Mouse (Mus musculus) liver, adult 2 months (tissue): ENCODE measurements at regions not wholly inside any gene's neighbourhood (a gene's known extent, or its start where the extent isn't known, plus 50 kb on each side); places are given as distances from the start of the nearest gene placed in this dataset.

Experiments
- CTCF ChIP-seq: fragments of 200-500 bp; IDR thresholded peaks from 2 replicates; pipeline ENCODE4 v1.5.1; 2011; ENCODE audit warnings: low read depth, low read length, control low read depth
- POLR2A ChIP-seq: fragments of 200-500 bp; IDR thresholded peaks from 2 replicates; pipeline ENCODE4 v1.6.1; 2011; ENCODE audit warnings: low read length, control low read depth; ENCODE audit not compliant: insufficient read depth; ENCODE audit errors: extremely low read depth

DNA sequence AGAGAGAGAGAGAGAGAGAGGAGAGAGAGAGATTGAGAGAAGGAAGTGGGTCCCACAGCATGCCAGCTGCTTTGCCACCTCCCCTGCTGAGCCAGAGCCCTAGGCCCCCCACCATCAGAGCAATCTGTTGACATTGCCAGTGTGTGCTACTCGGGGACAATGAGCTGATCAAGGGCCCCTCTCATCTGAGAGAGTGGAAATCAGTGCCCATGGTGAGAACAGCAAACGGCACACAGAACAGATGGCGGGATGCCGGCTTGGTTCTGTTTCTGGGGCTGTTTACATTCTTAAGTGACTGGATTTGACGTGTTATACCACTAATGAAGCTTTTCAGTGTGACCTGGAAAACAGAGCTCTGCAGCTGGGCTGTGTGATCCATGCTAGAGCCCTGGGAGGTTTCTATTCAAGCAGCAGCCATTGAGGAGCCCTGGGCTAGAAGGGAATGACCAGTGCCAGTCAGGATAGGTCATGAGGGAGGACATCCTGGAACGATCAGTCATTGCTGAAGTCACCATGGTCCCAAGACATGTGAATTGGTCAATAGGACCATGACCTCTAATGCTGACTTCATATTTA, 296.0 kb downstream of the Irx2 start:
- TF ChIP-seq POLR2A: no peak
- no peak for TF ChIP-seq CTCF
